Mouse (Mus musculus) embryonic facial prominence, embryonic 15.5 days (tissue): ENCODE measurements around the gene Acad10. TPM values are rescaled to one million over a fixed set of nuclear protein-coding genes. Genes with fewer than 3 reads are reported as not detected.
"Not testable (repeated sequence)": the region's sequence is repeated elsewhere in the genome, so short reads cannot be mapped to it uniquely, and the experiment has no call there.

ENCODE experiments used
- ATAC-seq: fragments of 200-750 bp; cut with Nextera tagmentation; 2 replicates; pipeline ENCODE4 v1.8.0; 2017; ENCODE audit warnings: low read depth, moderate TSS enrichment; ENCODE audit not compliant: insufficient number of reproducible peaks, low FRiP score, low TSS enrichment
- H3K27ac ChIP-seq: fragments of 300-500 bp; sonication (generic); replicated peaks from 2 replicates; pipeline ENCODE4 v1.5.1; 2015; ENCODE audit warnings: mild to moderate bottlenecking, inconsistent platforms
- H3K27me3 ChIP-seq: fragments of 300-500 bp; sonication (generic); 2 replicates; pipeline ENCODE4 v1.6.1; 2015; ENCODE audit warnings: inconsistent platforms
- H3K36me3 ChIP-seq: fragments of 300-500 bp; sonication (generic); 2 replicates; pipeline ENCODE4 v1.6.1; 2015; ENCODE audit warnings: mild to moderate bottlenecking, inconsistent platforms
- H3K4me1 ChIP-seq: fragments of 300-500 bp; sonication (generic); 2 replicates; pipeline ENCODE4 v1.6.1; 2015; ENCODE audit warnings: inconsistent platforms
- H3K4me2 ChIP-seq: fragments of 300-500 bp; sonication (generic); replicated peaks from 2 replicates; pipeline ENCODE4 v1.6.1; 2015; ENCODE audit warnings: mild to moderate bottlenecking, inconsistent platforms
- H3K4me3 ChIP-seq: fragments of 300-500 bp; sonication (generic); replicated peaks from 2 replicates; pipeline ENCODE4 v1.5.1; 2015; ENCODE audit warnings: mild to moderate bottlenecking, inconsistent platforms
- H3K9ac ChIP-seq: fragments of 300-500 bp; sonication (generic); 2 replicates; pipeline ENCODE4 v1.6.1; 2015; ENCODE audit warnings: inconsistent platforms
- H3K9me3 ChIP-seq: fragments of 300-500 bp; sonication (generic); replicated peaks from 2 replicates; pipeline ENCODE4 v1.6.1; 2016; ENCODE audit warnings: inconsistent platforms
- WGBS: fragments of 180-500 bp; shearing (Covaris S2); methylation state at CpG from one replicate; pipeline ENCODE4 v1.1.7; 2015; 5-methylcytosine and 5-hydroxymethylcytosine counted together
- polyA plus RNA-seq: library from polyadenylated mRNA; unstranded; fragments of >200 nt; fragmentation: Nextera tagmentation; extraction: Ambion mirVana; gene quantifications from 2 replicates; pipeline ENCODE4 v1.2.1, GENCODE M21; 2015

The Acad10 gene
- polyA plus RNA-seq, 1 experiment from 2014 or later = 3.4 TPM

GRCm38 (mm10) chr5:121656866-121657265 lies 3.4 kb downstream of the Acad10 start:
- H3K4me2 ChIP-seq, H3K27ac ChIP-seq, ATAC-seq, H3K27me3 ChIP-seq, H3K9ac ChIP-seq, H3K9me3 ChIP-seq, H3K36me3 ChIP-seq, H3K4me3 ChIP-seq: not testable (repeated sequence)
- H3K4me1 ChIP-seq = peaks cover 14% of the 10 kb centered on the region
- WGBS = 66% methylated on average over 6 of the region's 6 CpGs

- no peaks in the 10 kb centered on the region for H3K27me3 ChIP-seq
- no peak overlapping the region for H3K27ac ChIP-seq
- H3K36me3 ChIP-seq = no peaks in the 10 kb centered on the region
- no peak overlapping the region for H3K4me3 ChIP-seq
- H3K9me3 ChIP-seq = no peaks in the 10 kb centered on the region
- WGBS = 81% methylated on average over 4 of the region's 4 CpGs
- no peak overlapping the region for H3K4me2 ChIP-seq
- peaks cover 1% of the 10 kb centered on the region; the same call in 1 of the 2 replicates for H3K4me1 ChIP-seq
- no peak overlapping the region for H3K9ac ChIP-seq
- ATAC-seq = no peak
These were observed 5.8 kb downstream of the Acad10 start for GRCm38 (mm10) chr5:121654526-121654925.

GRCm38 (mm10) chr5:121649134-121649533 lies 11.2 kb downstream of the Acad10 start:
- WGBS = 70% methylated on average over 7 of the region's 7 CpGs

GRCm38 (mm10) chr5:121639601-121640000 lies 20.7 kb downstream of the Acad10 start:
- no peak overlapping the region for H3K9ac ChIP-seq

More at GRCm38 (mm10) chr5:121649134-121649533, 11.2 kb downstream of the Acad10 start:
- H3K9ac ChIP-seq = no peak overlapping the region
- H3K27ac ChIP-seq = no peak overlapping the region
- no peak for ATAC-seq
- no peak overlapping the region for H3K4me2 ChIP-seq
- H3K4me1 ChIP-seq = no peaks in the 10 kb centered on the region
- no peaks in the 10 kb centered on the region for H3K9me3 ChIP-seq
- H3K36me3 ChIP-seq = no peaks in the 10 kb centered on the region
- no peaks in the 10 kb centered on the region for H3K27me3 ChIP-seq
- H3K4me3 ChIP-seq = no peak overlapping the region

GRCm38 (mm10) chr5:121637296-121637695 lies 23.0 kb downstream of the Acad10 start:
- WGBS = 71% methylated on average over 6 of the region's 6 CpGs
- H3K4me3 ChIP-seq = no peak overlapping the region
- H3K4me2 ChIP-seq = no peak overlapping the region
- ATAC-seq = no peak
- H3K27me3 ChIP-seq = no peaks in the 10 kb centered on the region
- H3K4me1 ChIP-seq = no peaks in the 10 kb centered on the region
- no peaks in the 10 kb centered on the region for H3K36me3 ChIP-seq
- no peak overlapping the region for H3K9ac ChIP-seq
- no peak overlapping the region for H3K27ac ChIP-seq
- no peaks in the 10 kb centered on the region for H3K9me3 ChIP-seq

More at GRCm38 (mm10) chr5:121639601-121640000, 20.7 kb downstream of the Acad10 start:
- H3K9me3 ChIP-seq = no peaks in the 10 kb centered on the region
- H3K36me3 ChIP-seq = no peaks in the 10 kb centered on the region
- H3K4me3 ChIP-seq = no peak overlapping the region
- no peak overlapping the region for H3K27ac ChIP-seq
- 87% methylated on average over 9 of the region's 9 CpGs for WGBS
- no peaks in the 10 kb centered on the region for H3K27me3 ChIP-seq
- no peak overlapping the region for H3K4me2 ChIP-seq
- no peaks in the 10 kb centered on the region for H3K4me1 ChIP-seq
- ATAC-seq = no peak

- Histone ChIP-seq H3K9me3 (no peaks in the 10 kb centered on the region), H3K9ac (no peak overlapping the region), H3K36me3 (no peaks in the 10 kb centered on the region), H3K27me3 (no peaks in the 10 kb centered on the region), H3K27ac (no peak overlapping the region), H3K4me3 (no peak overlapping the region), H3K4me1 (no peaks in the 10 kb centered on the region), H3K4me2 (no peak overlapping the region)
- ATAC-seq = no peak
- 83% methylated on average over 5 of the region's 5 CpGs for WGBS
These were observed 25.6 kb downstream of the Acad10 start for GRCm38 (mm10) chr5:121634668-121635067.

- Histone ChIP-seq H3K27ac (no peak overlapping the region), H3K4me2 (no peak overlapping the region), H3K9ac (no peak overlapping the region), H3K9me3 (no peaks in the 10 kb centered on the region), H3K4me1 (no peaks in the 10 kb centered on the region), H3K27me3 (no peaks in the 10 kb centered on the region), H3K36me3 (no peaks in the 10 kb centered on the region), H3K4me3 (no peak overlapping the region)
- 27% methylated on average over 3 of the region's 3 CpGs for WGBS
- no peak for ATAC-seq
These were observed 27.5 kb downstream of the Acad10 start for GRCm38 (mm10) chr5:121632804-121633203.

GRCm38 (mm10) chr5:121631106-121631647 lies 29.1 kb downstream of the Acad10 start:
- H3K36me3 ChIP-seq, H3K9me3 ChIP-seq, H3K27ac ChIP-seq, H3K4me1 ChIP-seq, ATAC-seq, H3K9ac ChIP-seq, H3K4me3 ChIP-seq, H3K4me2 ChIP-seq, H3K27me3 ChIP-seq: not testable (repeated sequence)
- whole genome bisulfite sequencing = 61% methylated on average over 9 of the region's 9 CpGs

- Histone ChIP-seq H3K27me3 (no peaks in the 10 kb centered on the region), H3K4me2 (no peak overlapping the region), H3K9ac (no peak overlapping the region), H3K36me3 (no peaks in the 10 kb centered on the region), H3K27ac (no peak overlapping the region), H3K4me1 (no peaks in the 10 kb centered on the region), H3K4me3 (no peak overlapping the region), H3K9me3 (no peaks in the 10 kb centered on the region)
- 5% methylated on average over 1 of the region's 1 CpGs for WGBS
- no peak for ATAC-seq
These were observed 32.4 kb downstream of the Acad10 start for GRCm38 (mm10) chr5:121627871-121628270.

GRCm38 (mm10) chr5:121623241-121623640 lies 37.1 kb downstream of the Acad10 start:
- H3K9me3 ChIP-seq = no peaks in the 10 kb centered on the region
- no peak overlapping the region for H3K4me2 ChIP-seq
- H3K4me1 ChIP-seq = peaks cover 7% of the 10 kb centered on the region; the same call in 1 of the 2 replicates
- H3K27ac ChIP-seq = no peak overlapping the region
- WGBS = 87% methylated on average over 3 of the region's 3 CpGs
- H3K4me3 ChIP-seq = no peak overlapping the region
- no peaks in the 10 kb centered on the region for H3K36me3 ChIP-seq
- H3K9ac ChIP-seq = no peak overlapping the region
- ATAC-seq = no peak
- H3K27me3 ChIP-seq = no peaks in the 10 kb centered on the region

GRCm38 (mm10) chr5:121621102-121621501 lies 39.2 kb downstream of the Acad10 start:
- no peaks in the 10 kb centered on the region for H3K36me3 ChIP-seq
- H3K9me3 ChIP-seq = no peaks in the 10 kb centered on the region
- WGBS = 81% methylated on average over 5 of the region's 5 CpGs
- H3K4me3 ChIP-seq = no peak overlapping the region
- H3K4me1 ChIP-seq = peaks cover 7% of the 10 kb centered on the region; the same call in 1 of the 2 replicates
- H3K27me3 ChIP-seq = no peaks in the 10 kb centered on the region
- no peak for ATAC-seq
- no peak overlapping the region for H3K27ac ChIP-seq
- H3K9ac ChIP-seq = no peak overlapping the region
- no peak overlapping the region for H3K4me2 ChIP-seq
